Mouse (Mus musculus): ENCODE measurements around the gene Ankle2. TPM values are rescaled to one million over a fixed set of nuclear protein-coding genes. Genes with fewer than 3 reads are reported as not detected.
A peak's percentile ranks its signal among the peaks of the same experiment; 100 is the strongest.

The Ankle2 gene
- polyA plus RNA-seq, 1 experiment from 2014 or later = 23.9 TPM

- Histone ChIP-seq H3K9me3 (ENCODE audit: control insufficient read depth, low read length) (no peaks in the 10 kb centered on the region), H3K27ac (ENCODE audit: low read length) (no peak overlapping the region), H3K36me3 (ENCODE audit: control insufficient read depth, insufficient read depth, low read length) (peaks cover 19% of the 10 kb centered on the region), H3K27me3 (ENCODE audit: control insufficient read depth, insufficient read depth, low read depth, low read length) (no peaks in the 10 kb centered on the region), H3K4me2 (ENCODE audit: low read depth, low read length) (no peak overlapping the region), H3K4me3 (ENCODE audit: low read length) (no peak overlapping the region), H3K9ac (ENCODE audit: low read length) (no peak overlapping the region), H3K4me1 (replicated peaks; ENCODE audit: control insufficient read depth, insufficient read depth, low read length) (peaks cover 12% of the 10 kb centered on the region)
- ATAC-seq (ENCODE audit: low read depth) = no peak
- 37% methylated on average over 1 of the region's 1 CpGs for WGBS
Measured at GRCm38 (mm10) chr5:110227336-110227883, 3.4 kb upstream of the Ankle2 start.

DNA sequence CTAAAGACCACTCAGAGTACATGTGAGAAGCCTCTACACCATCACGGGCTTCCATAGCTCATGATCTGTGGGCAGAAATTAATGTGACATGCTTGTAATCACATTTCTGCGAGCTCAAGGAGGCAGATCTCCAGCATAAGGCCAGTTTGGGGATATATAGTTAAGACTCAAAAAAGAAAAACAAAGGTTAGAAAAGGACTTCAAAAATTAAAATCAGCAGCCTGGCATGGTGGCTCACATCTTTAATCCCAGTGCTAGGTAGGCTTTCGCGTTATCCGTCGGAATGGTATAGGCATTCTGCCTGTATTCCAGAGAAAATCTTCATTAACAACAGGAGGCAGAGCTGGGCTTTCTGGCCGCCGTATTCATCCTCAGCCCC is 414 bp upstream of the Ankle2 start:
- 5% methylated on average over 8 of the region's 8 CpGs for WGBS
- peak overlapping the region; percentile 52 for H3K4me2 ChIP-seq (ENCODE audit: low read depth, low read length)
- no peaks in the 10 kb centered on the region for H3K9me3 ChIP-seq (ENCODE audit: control insufficient read depth, low read length)
- H3K27ac ChIP-seq (ENCODE audit: low read length) = peak overlapping the region; percentile 96
- ATAC-seq (ENCODE audit: low read depth) = no peak
- peak overlapping the region; percentile 98 for H3K4me3 ChIP-seq (ENCODE audit: low read length)
- peaks cover 15% of the 10 kb centered on the region for H3K4me1 ChIP-seq (replicated peaks; ENCODE audit: control insufficient read depth, insufficient read depth, low read length)
- no peaks in the 10 kb centered on the region for H3K27me3 ChIP-seq (ENCODE audit: control insufficient read depth, insufficient read depth, low read depth, low read length)
- H3K36me3 ChIP-seq (ENCODE audit: control insufficient read depth, insufficient read depth, low read length) = peaks cover 11% of the 10 kb centered on the region
- H3K9ac ChIP-seq (ENCODE audit: low read length) = peak overlapping the region; percentile 90

DNA sequence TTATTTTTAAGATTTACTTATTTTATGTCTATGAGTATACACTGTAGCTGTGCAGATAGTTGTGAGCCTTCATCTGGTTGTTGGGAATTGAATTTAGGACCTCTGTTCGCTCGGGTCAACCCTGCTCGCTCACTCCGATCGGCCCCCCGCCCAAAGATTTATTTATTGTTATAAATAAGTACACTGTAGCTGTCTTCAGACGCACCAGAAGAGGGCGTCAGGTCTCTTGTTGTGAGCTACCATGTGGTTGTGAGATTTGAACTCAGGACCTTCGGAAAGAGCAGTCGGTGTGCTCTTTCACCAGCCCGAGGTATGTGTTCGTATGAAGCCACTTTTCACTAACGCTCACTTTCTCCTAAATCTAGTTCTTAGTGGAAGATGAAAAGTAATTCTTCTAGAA is 834 bp downstream of the Ankle2 start:
- 34% methylated on average over 13 of the region's 13 CpGs for WGBS
- ATAC-seq (ENCODE audit: low read depth) = no peak

DNA sequence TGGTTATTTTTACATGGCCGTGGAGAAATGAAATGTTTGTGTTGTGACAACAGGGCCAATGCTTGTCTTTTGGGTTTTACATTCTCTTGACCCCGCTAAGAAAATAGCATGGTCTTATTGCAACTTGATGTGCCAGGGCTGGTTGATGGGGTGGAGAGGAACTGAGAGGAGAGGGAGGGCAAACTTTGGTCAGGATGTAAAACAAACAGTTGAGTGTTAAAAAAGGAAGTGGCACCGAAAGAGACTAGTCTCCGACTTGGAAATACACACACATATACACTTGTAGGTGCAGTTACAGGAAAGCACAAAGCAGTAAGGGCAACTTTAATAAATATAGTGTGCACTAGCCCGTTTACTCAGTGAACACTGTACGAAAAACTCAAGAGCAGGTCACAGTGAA is 1.5 kb downstream of the Ankle2 start:
- H3K4me3 ChIP-seq (ENCODE audit: low read length) = no peak overlapping the region
- 66% methylated on average over 6 of the region's 6 CpGs for WGBS
- no peaks in the 10 kb centered on the region for H3K9me3 ChIP-seq (ENCODE audit: control insufficient read depth, low read length)
- no peak overlapping the region for H3K27ac ChIP-seq (ENCODE audit: low read length)
- H3K4me1 ChIP-seq (replicated peaks; ENCODE audit: control insufficient read depth, insufficient read depth, low read length) = peaks cover 15% of the 10 kb centered on the region
- no peak for ATAC-seq (ENCODE audit: low read depth)
- H3K36me3 ChIP-seq (ENCODE audit: control insufficient read depth, insufficient read depth, low read length) = peaks cover 19% of the 10 kb centered on the region
- H3K27me3 ChIP-seq (ENCODE audit: control insufficient read depth, insufficient read depth, low read depth, low read length) = no peaks in the 10 kb centered on the region
- H3K9ac ChIP-seq (ENCODE audit: low read length) = no peak overlapping the region
- H3K4me2 ChIP-seq (ENCODE audit: low read depth, low read length) = peak overlapping the region; percentile 74; the same call in 1 of the 2 replicates

More for the DNA sequence above, 834 bp downstream of the Ankle2 start:
- H3K9ac ChIP-seq (ENCODE audit: low read length) = peak overlapping the region; percentile 90
- peak overlapping the region; percentile 74 for H3K4me2 ChIP-seq (ENCODE audit: low read depth, low read length)
- H3K4me1 ChIP-seq (replicated peaks; ENCODE audit: control insufficient read depth, insufficient read depth, low read length) = peaks cover 15% of the 10 kb centered on the region
- H3K27me3 ChIP-seq (ENCODE audit: control insufficient read depth, insufficient read depth, low read depth, low read length) = no peaks in the 10 kb centered on the region
- peaks cover 17% of the 10 kb centered on the region for H3K36me3 ChIP-seq (ENCODE audit: control insufficient read depth, insufficient read depth, low read length)
- no peak overlapping the region for H3K27ac ChIP-seq (ENCODE audit: low read length)
- H3K9me3 ChIP-seq (ENCODE audit: control insufficient read depth, low read length) = no peaks in the 10 kb centered on the region
- peak overlapping the region; percentile 98 for H3K4me3 ChIP-seq (ENCODE audit: low read length)

DNA sequence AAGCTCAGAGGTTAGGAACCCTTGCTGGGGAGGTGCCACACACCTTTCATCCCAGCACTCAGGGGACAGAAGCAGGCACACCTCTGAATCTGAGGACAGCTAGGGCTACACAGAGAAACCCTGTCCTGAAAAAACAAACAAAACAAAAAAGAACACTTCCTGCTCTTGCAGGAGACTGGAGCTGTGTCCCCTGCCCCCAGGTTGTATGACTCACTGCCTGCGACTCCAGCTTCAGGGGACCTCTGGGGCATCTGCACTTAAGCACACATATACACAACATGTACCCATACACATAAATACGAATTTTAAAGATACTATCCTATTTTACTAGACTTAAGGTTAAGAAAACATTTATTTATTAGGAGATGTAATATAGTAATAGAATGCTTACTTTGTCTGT is 13.3 kb downstream of the Ankle2 start:
- Histone ChIP-seq H3K9me3 (ENCODE audit: control insufficient read depth, low read length) (no peaks in the 10 kb centered on the region), H3K4me3 (ENCODE audit: low read length) (no peak overlapping the region), H3K36me3 (ENCODE audit: control insufficient read depth, insufficient read depth, low read length) (peaks cover 46% of the 10 kb centered on the region), H3K27ac (ENCODE audit: low read length) (no peak overlapping the region), H3K4me2 (ENCODE audit: low read depth, low read length) (no peak overlapping the region), H3K9ac (ENCODE audit: low read length) (no peak overlapping the region), H3K4me1 (replicated peaks; ENCODE audit: control insufficient read depth, insufficient read depth, low read length) (no peaks in the 10 kb centered on the region), H3K27me3 (ENCODE audit: control insufficient read depth, insufficient read depth, low read depth, low read length) (no peaks in the 10 kb centered on the region)
- WGBS = 70% methylated on average over 2 of the region's 2 CpGs
- no peak for ATAC-seq (ENCODE audit: low read depth)

GRCm38 (mm10) chr5:110266941-110267340 is 36.1 kb downstream of the Ankle2 start:
- ATAC-seq (ENCODE audit: low read depth) = no peak
- no peaks in the 10 kb centered on the region for H3K9me3 ChIP-seq (ENCODE audit: control insufficient read depth, low read length)
- WGBS = 79% methylated on average over 4 of the region's 4 CpGs

DNA sequence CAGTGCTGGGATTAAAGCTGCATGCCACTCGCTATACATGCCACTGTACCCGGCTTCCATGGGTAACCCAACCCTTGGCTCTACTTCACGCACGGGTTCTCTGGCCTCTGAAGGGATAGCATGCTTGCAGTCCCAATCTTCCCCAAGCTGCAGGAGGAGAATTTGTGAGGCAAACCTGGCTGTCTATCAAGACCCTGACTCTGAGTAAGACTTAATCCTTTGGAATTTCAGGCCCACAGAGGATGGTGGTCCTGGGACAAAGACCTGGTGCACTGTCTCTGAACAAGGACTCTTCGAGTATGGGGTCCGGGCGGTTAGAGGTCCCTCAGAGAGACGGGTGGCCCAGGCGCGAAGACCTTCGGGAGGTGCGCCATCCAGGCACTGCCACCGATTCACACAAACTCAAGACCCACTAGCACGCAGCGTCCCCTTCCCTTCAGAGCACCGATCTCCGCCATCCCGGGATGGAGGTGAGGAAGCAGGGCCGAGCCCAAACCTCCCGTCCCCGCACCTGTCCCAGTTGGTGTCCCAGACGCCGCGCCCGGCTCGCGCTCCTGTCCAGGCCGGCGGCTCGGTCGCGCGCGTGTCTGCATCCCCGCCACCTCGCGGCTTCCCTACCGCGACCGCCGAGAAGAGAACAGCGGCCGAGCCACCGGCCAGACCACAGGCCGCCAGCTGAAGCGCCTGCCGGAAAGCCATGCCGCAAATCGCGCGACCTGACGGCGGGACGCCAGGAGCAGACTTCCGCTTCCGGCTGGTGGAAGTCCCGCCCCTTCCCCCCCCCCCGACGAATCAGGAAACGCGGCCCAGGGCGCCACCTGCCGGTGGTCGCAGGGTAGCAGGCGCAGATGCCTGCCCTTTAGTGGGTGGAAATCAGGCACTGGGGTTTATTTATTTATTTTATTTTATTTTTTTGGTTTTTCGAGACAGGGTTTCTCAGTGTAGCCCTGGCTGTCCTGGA is 38.6 kb downstream of the Ankle2 start, which contains the start of gene Pgam5:
Gene Pgam5 (minus strand): TSS at position 773 of the 961 bp plus-strand sequence.
- Histone ChIP-seq H3K9ac (ENCODE audit: low read length) (peak within 1 kb of the TSS; percentile 93), H3K9me3 (ENCODE audit: control insufficient read depth, low read length) (no peaks in the 10 kb centered on the region), H3K4me3 (ENCODE audit: low read length) (peak within 1 kb of the TSS; percentile 75), H3K27me3 (ENCODE audit: control insufficient read depth, insufficient read depth, low read depth, low read length) (no peaks in the 10 kb centered on the region), H3K4me1 (replicated peaks; ENCODE audit: control insufficient read depth, insufficient read depth, low read length) (peaks cover 6% of the 10 kb centered on the region), H3K36me3 (ENCODE audit: control insufficient read depth, insufficient read depth, low read length) (peaks cover 12% of the 10 kb centered on the region), H3K4me2 (ENCODE audit: low read depth, low read length) (peak within 1 kb of the TSS; percentile 82), H3K27ac (ENCODE audit: low read length) (0 out of 2 replicates have a peak within 1 kb of the TSS, but pooled peaks have one; percentile 27)
- ATAC-seq (ENCODE audit: low read depth) = peak; percentile 91
- under 1% methylated on average over 62 of the region's 66 CpGs for WGBS

More at GRCm38 (mm10) chr5:110266941-110267340, 36.1 kb downstream of the Ankle2 start:
- Histone ChIP-seq H3K4me1 (replicated peaks; ENCODE audit: control insufficient read depth, insufficient read depth, low read length) (peaks cover 6% of the 10 kb centered on the region), H3K27me3 (ENCODE audit: control insufficient read depth, insufficient read depth, low read depth, low read length) (no peaks in the 10 kb centered on the region), H3K9ac (ENCODE audit: low read length) (no peak overlapping the region), H3K4me3 (ENCODE audit: low read length) (no peak overlapping the region), H3K4me2 (ENCODE audit: low read depth, low read length) (no peak overlapping the region), H3K36me3 (ENCODE audit: control insufficient read depth, insufficient read depth, low read length) (peaks cover 13% of the 10 kb centered on the region), H3K27ac (ENCODE audit: low read length) (no peak overlapping the region)

- Histone ChIP-seq H3K36me3 (ENCODE audit: control insufficient read depth, insufficient read depth, low read length) (peaks cover 4% of the 10 kb centered on the region), H3K27me3 (ENCODE audit: control insufficient read depth, insufficient read depth, low read depth, low read length) (no peaks in the 10 kb centered on the region), H3K9ac (ENCODE audit: low read length) (no peak overlapping the region), H3K9me3 (ENCODE audit: control insufficient read depth, low read length) (no peaks in the 10 kb centered on the region), H3K4me3 (ENCODE audit: low read length) (no peak overlapping the region), H3K4me1 (replicated peaks; ENCODE audit: control insufficient read depth, insufficient read depth, low read length) (peaks cover 6% of the 10 kb centered on the region), H3K4me2 (ENCODE audit: low read depth, low read length) (no peak overlapping the region), H3K27ac (ENCODE audit: low read length) (no peak overlapping the region)
- 90% methylated on average over 6 of the region's 6 CpGs for WGBS
- no peak for ATAC-seq (ENCODE audit: low read depth)
Measured at GRCm38 (mm10) chr5:110270242-110270641, 39.4 kb downstream of the Ankle2 start.

- H3K4me3 ChIP-seq (ENCODE audit: low read length) = no peak overlapping the region
- no peak for ATAC-seq (ENCODE audit: low read depth)
- no peaks in the 10 kb centered on the region for H3K36me3 ChIP-seq (ENCODE audit: control insufficient read depth, insufficient read depth, low read length)
- no peak overlapping the region for H3K4me2 ChIP-seq (ENCODE audit: low read depth, low read length)
- no peak overlapping the region for H3K27ac ChIP-seq (ENCODE audit: low read length)
- H3K4me1 ChIP-seq (replicated peaks; ENCODE audit: control insufficient read depth, insufficient read depth, low read length) = no peaks in the 10 kb centered on the region
- WGBS = 70% methylated on average over 4 of the region's 4 CpGs
- no peaks in the 10 kb centered on the region for H3K27me3 ChIP-seq (ENCODE audit: control insufficient read depth, insufficient read depth, low read depth, low read length)
- no peak overlapping the region for H3K9ac ChIP-seq (ENCODE audit: low read length)
- H3K9me3 ChIP-seq (ENCODE audit: control insufficient read depth, low read length) = no peaks in the 10 kb centered on the region
Measured at GRCm38 (mm10) chr5:110274147-110274546, 43.3 kb downstream of the Ankle2 start.
